Mouse (Mus musculus) CD4-positive, CD25-positive, alpha-beta regulatory T cell, adult 4 months (primary cell): ENCODE data around the gene Shcbp1l. TPM values are rescaled to one million over a fixed set of nuclear protein-coding genes. Genes with fewer than 3 reads are reported as not detected.
A peak's percentile ranks its signal among the peaks of the same experiment; 100 is the strongest.
"Not testable (repeated sequence)": the region's sequence is repeated elsewhere in the genome, so short reads cannot be mapped to it uniquely, and the experiment has no call there.

Experiments used
- ATAC-seq: one replicate; pipeline ENCODE4 v1.8.0; 2017
- polyA plus RNA-seq, 2 experiments: library from polyadenylated mRNA; unstranded; fragments of 100-300 nt; shearing (Covaris generic); gene quantifications; one replicate each; pipeline ENCODE4 v1.2.1; 2017

Gene Shcbp1l
- polyA plus RNA-seq = under 1 TPM; 0.26 to 0.47 TPM

DNA sequence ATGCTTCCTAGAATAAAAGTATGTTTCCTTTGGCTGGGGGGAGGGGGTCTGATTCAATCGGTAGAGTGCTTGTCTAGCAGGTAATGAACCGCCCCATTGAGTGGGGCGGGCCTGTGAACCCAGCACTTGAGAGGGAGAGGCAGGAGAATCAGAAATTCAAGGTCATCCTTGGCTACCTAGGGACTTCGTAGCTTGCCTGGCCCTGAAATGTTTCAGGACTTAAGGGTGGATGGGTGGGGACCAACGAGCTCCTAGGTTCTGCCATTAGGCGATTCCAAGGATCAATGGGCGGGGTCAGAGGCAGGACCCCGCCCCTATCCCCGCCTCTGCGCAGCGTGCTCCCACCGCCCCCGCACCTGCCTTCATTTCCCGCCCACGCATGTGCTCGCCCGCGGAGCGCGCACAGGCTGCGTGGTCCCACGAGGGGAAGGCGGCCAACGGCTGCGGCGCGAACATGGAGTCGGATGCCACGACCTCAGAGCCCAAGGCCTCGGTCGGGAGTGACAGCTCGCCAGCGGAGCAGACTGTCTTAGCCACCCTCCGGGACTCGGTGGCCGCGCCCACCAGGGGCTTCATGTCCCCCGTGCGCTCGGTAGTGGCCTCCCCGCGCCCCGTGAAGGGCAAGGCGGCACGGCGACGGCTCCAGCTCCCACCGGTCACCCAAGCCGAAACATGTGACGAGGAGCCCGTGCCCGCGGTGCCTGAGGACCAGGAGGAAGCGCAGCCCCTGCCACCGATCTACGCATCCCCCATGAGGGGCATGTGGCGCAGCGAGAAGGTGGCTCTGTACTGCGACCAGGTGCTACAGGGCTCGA lies at the start of gene Shcbp1l:
Shcbp1l (plus strand) TSS at position 393 of the 815 bp plus-strand sequence.
- ATAC-seq = peak; percentile 81

DNA sequence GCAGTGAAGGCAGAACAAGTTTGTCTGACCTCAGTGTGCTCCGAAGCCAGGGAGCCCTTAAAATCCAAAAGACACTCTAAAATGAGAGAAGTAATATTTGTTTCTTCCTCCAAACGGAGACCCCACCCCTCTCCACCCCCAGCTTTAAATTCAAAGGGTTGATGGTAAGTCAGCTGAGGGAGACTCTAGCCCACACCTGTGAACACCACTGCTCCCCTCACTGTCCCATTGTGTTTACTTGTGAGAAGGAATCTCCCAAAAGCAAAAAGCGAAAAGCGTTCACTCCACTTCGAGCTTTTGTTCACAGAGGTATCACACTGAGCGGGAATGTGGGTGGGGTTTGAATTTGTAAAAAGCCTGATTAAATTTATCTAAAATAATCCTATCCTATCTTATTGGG lies 48.5 kb upstream of the Shcbp1l start:
- no peak for ATAC-seq

DNA sequence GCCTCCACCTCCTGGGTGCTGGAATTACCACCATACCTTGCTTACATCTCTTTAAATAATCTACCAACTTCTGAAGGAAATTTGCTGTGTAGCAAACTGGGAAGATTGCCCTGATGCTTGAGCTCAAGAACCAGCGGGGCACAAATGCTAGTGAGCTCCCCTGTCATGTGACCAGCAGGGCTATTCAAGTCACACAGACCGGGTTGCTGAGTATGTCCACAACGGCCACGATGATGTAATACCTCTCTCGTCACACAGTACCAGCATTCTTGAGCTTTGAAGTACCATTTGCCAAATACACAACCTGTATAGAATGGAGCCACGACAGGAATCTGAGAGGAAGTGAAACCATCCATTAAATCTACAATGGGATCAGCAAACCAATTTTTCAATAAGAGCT lies 46.4 kb upstream of the Shcbp1l start:
- ATAC-seq = no peak

DNA sequence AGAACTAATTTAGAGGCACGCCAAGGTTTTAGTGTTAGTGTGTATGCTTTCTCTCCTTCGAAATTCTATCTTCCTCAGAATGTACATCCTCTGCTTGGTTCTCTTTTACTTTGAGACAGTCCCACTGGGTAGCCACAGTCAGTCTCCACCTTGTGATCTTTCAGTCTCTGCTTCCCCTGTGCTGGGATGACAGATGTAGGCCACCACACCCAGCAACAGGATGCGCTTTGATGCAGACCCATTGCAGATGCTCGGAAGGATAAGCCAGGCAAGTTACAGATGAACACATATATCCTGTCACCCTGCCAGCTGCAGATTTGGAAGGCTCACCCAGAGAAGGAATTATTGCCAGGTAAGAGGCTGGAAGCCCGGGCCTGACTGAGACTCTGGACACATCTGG lies 45.1 kb upstream of the Shcbp1l start:
- ATAC-seq = peak; percentile 39

DNA sequence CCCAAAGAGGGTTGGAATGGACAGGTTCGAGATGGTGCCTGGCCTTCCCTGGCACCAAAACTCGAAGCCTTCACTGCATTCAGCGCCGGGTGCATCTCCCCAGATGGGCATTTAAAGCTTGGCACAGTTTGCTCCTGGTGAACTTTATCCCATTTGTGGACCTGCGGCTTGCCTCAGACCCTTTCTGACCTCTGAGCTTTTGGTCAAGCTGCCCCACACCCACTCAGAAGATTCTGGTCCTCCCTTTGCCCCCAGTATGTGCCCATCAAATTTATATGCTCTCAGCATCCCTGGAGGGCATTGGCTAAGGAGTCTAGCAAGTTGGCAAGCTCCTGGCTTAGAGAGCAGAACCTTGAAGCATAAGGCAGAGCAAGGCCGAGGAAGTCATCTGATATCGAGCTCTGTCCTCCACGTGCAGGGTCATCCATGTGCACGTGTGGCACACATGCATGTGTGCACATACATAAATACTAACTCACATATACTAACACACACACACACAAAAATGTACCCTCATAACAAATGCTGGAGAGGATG lies 44.1 kb upstream of the Shcbp1l start:
- ATAC-seq = no peak

DNA sequence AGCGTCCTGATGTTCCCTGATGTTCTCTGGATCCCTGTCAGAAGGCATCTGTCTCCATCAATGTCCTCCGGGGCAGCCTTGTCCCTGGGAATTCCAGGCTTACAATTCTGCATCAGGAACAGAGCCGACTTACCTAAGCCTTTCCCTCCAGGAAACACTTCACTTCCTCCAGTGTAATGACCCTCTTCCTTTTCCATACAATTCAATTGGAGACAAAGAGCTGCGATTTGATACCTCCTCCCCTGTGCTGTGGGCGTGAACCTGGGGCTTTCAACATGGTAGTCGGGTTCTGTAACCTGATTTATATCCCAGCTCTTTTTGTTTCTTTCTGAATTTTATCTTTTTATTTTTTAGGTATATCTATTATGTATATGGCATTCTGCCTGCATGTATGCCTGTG lies 39.9 kb upstream of the Shcbp1l start:
- ATAC-seq = no peak

DNA sequence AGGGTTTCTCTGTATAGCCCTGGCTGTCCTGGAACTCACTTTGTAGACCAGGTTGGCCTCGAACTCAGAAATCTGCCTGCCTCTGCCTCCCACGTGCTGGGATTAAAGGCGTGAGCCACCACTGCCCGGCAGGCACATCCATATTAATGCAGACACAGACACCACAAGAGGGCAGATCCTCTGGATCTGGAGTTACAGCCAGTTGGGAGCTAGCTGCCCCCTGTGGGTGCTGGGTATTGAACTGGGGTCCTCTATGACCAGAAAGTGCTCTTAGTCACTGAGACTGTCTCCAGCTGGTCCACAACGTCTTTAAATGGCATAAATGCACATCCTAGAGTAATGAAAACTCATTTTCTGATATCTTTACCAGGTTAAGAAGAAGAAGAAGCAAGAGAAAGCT lies 39.3 kb upstream of the Shcbp1l start:
- ATAC-seq = not testable (repeated sequence)

DNA sequence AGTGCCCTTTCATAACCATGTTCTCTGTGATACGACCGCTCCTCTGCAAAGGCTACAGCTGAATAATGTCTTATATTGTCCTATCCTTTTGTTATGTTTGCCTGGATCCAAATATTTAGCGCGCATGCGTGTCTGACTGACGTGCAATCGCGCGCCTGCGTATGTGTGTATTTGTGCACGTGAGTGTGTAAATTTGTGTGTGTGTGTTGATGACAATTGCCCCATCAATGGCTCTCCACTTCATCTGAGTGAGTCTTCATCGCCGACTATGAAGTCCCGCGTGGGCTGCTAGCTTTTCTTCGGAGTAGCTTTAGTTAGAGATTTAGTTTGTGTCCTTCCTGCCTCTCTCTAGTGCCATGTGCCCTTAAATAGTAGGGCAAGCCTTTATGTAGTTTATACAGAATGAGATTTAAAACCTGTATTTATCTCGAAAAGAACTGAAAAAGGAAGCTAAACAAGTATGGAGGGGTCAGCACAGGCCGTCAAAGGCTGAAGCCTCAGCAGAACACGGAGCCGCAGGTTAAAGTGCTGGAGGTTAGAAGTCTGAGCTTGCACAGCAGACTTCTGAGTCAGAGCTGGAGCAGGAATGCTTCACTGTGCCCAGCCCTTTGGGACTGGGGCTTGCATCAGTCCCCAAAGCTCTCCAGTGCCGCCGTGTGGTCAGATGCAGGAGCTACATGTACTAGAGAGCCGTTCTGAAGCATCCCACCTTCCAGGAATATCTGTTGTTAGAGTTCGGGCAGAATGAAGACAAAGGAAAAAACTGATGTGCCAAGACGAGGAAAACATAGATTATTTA lies 38.5 kb upstream of the Shcbp1l start:
- peak; percentile 99 for ATAC-seq

DNA sequence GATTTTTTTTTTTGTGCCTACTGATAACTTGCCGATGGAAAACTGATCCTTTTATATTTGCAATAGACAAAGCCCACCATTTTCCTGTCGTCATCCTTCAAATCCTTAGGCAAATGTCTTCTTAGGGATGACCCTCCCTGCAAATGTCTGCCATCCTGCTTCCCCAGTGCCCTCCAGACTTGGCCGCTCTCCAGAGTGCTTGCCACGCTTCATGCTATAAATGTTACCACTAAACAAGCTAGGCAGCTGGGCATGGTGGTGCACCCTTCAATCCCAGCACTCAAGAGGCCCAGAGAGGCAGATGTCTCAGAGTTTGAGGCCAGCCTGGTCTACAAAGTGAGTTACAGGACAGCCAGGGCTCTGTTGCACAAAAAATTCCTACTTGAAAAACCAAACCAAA lies 29.3 kb upstream of the Shcbp1l start:
- ATAC-seq = not testable (repeated sequence)

DNA sequence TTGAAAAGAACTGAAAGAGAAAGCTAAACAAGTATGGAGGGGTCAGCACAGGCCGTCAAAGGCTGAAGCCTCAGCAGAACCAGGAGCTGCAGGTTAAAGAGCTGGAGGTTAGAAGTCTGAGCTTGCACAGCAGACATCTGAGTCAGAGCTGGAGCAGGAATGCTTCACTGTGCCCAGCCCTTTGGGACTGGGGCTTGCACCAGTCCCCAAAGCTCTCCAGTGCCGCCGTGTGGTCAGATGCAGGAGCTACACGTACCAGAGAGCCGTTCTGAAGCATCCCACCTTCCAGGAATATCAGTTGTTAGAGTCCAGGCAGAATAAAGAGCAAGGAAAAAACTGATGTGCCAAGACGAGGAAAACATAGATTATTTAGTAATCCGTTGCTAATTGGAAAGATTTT lies 23.2 kb upstream of the Shcbp1l start:
- ATAC-seq = peak; percentile 90

DNA sequence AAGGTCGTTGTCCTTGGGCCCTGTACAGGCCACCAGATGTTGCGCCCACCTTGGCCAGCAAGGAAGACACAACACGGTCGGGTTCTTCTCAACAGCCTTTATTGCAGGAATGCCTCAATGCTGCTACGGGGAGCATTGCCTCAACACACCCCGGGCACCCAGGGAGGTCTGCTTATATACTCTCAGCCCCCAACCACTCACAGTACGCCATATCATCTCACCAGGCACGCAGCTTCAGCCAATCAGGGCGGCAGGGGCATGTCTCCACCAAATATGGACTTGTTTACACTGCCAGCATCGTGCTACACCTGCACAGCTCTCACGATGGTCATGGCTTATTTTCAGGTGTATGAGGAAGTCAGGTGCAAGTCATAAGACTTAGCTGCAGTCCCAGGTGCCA lies 17.3 kb upstream of the Shcbp1l start:
- ATAC-seq = not testable (repeated sequence)

DNA sequence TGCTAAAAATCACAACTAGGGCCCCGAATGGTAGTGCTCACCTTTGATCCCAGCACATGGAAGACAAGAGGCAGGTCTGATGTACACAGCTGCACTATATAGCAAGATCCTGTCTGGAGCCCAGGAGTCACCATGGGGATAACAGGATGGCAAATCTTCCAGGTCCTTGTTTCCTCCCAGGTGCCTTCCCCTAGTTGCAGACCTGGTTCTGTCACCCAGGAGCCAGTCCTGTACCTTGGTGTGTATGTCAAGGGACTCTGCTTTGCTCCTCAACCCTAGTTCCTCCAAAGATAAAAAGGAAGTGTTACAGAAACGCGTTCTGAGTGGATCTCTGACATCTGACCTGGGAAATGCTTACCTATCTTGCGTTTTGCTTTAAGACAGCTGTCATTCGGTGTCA lies 16.7 kb upstream of the Shcbp1l start:
- ATAC-seq = not testable (repeated sequence)

DNA sequence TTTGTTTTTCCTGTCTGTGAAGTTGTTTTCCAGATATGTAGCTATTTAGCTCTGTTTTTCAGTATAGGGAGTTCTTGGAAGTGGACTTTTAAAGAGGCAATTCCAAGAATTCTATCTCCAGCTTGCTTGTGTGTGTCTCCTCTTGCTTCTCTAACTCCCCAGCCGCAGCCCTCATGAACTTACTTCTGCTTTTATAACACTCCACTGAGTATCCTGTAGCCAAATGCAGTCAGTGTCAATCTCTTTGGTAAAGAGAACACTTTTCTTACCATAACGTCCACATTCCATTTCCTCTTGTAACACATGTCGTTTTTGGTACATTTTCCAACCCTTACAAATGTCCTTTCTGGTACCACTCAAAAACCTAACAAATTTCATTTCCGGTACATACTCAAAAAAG lies 14.0 kb upstream of the Shcbp1l start:
- ATAC-seq = not testable (repeated sequence)

DNA sequence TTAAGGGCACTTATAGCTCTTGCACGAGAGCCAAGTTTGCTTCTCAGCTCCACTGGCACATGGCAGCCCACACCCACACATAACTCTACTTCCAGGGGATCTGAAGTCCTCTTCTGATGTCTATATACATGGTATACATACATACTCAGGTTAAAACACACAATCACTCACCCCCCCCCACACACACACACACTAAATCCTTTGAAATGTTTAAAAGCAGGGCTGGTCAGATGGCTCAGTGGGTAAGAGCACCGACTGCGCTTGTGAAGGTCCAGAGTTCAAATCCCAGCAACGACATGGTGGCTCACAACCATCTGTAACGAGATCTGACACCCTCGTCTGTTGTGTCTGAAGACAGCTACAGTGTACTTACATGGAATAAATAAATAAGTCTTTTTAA lies 13.2 kb upstream of the Shcbp1l start:
- no peak for ATAC-seq

DNA sequence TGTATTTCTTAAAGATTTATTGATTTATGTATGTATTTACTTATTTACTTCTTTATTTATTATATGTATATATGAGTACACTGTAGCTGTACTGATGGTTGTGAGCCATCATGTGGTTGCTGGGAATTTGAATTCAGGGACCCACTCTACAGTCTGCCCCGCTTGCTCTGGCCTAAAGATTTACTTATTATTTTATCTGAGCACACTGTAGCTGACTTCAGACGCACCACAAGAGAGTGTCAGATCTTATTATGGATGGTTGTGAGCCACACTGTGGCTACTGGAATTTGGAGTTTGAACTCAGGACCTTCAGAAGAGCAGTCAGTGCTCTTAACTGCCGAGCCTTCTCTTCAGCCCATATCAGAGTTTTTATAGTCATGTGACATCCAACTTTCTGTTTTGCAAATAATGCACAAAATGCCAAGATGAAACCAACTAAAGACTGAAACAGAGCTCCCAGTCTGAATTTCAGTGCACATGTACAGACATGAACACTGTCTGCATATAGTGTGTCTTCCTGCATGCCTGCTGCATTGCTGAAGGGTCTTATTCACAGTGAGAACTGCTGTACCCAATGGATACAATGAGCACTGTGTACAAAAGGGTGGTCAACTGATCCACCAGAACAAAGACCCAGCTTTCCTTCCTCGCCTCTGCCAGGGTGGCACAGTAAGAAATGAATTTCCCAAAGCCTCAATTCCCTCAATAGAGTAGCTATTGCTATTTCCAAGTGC lies 12.1 kb upstream of the Shcbp1l start:
- ATAC-seq = not testable (repeated sequence)

DNA sequence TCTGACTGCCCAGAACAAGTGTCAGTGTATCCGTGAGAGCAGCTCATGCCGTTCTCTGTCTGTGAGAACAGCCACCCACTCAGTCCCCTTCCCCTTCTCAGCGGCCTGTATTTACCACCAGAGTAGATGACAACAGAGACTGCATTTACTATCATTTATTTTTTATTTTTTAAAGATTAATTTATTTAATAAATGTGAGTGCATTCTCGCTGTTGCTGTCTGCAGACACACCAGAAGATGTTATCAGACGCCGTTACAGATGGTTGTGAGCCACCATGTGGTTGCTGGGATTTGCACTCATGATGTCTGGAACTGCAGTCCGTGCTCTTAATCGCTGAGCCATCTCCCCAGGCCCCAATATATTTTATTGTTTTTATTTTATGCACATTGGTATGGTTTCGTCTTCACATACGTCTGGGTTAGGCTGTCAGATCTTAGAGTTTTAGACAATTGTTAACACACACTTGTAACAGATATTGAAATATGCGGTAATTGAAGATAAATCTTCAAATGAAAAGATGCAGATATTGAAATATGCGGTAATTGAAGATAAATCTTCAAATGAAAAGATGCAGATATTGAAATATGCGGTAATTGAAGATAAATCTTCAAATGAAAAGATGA lies 11.5 kb upstream of the Shcbp1l start:
- ATAC-seq = peak; percentile 40

DNA sequence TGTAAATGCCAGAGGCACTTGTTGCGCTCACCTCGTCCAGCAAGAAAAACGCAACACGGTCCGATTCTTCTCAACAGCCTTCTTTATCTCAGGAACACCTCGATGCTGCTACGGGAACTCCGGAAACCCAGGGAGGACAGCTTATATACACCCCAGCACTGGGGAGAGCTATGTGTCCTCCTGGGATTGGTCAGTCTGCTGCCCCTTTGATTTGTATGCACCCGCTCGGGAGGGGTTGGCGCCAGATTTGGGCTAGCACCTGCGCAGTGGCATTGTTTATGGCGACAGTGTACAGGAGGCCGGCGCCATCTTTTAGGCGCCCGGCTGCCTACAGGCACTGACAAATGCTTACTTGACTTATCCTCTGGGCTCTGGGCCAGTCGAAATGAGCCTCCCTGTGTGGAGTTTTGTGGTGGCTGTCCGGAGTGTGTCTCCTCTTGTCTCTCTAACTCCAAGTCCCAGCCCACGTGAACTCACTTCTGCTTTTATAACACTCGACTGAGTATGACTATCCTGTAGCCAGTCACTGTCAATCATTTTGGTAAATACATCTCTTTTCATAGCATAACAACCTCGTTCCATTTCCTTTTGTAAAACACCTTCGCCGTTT lies 10.7 kb upstream of the Shcbp1l start:
- ATAC-seq = peak; percentile 66

DNA sequence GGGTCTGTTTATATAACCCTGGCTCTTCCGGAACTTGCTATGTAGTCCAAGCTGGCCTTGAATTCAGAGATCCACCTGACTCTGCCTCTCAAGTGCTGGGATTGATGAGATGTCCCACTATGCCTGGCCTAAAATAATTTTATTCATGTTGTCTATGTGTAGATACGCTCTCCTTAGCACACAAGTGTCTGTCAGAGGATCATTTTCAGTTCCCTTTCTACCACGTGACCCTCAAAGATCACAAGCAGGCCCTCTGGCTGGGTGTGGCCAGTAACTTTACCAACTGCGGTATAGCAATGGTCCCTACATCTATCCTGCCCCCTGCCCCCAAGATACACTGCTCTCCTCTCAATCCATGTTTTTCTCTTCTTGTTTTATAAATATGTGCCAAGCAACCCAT lies 10.0 kb upstream of the Shcbp1l start:
- ATAC-seq = peak; percentile 56

DNA sequence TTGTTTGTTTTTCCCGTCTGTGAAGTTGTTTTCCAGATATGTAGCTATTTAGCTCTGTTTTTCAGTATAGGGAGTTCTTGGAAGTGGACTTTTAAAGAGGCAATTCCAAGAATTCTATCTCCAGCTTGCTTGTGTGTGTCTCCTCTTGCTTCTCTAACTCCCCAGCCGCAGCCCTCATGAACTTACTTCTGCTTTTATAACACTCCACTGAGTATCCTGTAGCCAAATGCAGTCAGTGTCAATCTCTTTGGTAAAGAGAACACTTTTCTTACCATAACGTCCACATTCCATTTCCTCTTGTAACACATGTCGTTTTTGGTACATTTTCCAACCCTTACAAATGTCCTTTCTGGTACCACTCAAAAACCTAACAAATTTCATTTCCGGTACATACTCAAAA lies 9.2 kb upstream of the Shcbp1l start:
- not testable (repeated sequence) for ATAC-seq

DNA sequence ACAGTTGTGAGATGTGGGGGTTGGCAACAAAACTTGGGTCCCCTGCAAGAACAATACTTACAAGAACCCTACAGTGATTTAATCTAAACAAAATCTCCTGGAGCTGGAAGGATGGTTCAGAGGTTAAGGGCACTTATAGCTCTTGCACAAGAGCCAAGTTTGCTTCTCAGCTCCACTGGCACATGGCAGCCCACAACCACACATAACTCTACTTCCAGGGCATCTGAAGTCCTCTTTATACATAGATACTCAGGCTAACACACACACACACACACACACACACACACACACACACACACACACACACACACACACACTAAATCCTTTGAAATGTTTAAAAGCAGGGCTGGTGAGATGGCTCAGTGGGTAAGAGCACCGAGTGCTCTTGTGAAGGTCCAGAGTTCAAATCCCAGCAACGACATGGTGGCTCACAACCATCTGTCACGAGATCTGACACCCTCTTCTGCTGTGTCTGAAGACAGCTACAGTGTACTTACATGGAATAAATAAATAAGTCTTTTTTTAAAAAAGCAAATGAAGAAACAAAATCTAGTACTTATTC lies 8.6 kb upstream of the Shcbp1l start:
- not testable (repeated sequence) for ATAC-seq

DNA sequence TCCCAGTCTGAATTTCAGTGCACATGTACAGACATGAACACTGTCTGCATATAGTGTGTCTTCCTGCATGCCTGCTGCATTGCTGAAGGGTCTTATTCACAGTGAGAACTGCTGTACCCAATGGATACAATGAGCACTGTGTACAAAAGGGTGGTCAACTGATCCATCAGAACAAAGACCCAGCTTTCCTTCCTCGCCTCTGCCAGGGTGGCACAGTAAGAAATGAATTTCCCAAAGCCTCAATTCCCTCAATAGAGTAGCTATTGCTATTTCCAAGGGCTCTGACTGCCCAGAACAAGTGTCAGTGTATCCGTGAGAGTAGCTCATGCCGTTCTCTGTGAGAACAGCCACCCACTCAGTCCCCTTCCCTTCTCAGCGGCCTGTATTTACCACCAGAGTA lies 7.2 kb upstream of the Shcbp1l start:
- not testable (repeated sequence) for ATAC-seq

DNA sequence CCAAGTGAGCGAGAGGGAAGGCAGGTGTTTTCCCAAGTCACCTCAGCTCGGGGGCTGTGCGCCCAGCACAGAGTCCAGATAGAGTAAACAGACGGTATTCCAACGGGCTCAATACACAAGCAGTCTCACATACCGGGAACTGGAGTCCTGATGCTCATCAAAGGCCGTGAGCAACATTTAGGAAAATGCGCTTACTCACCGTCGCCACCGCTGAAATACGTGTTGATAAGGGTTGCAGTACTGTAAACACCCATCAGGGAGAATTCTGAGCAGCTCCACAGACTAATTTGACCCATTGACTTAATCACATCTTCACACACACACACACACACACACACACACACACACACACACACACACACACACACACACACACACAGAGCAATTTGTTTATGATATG lies 691 bp upstream of the Shcbp1l start:
- peak; percentile 46 for ATAC-seq
